Mouse (Mus musculus) neural tube, embryonic 11.5 days (tissue): ENCODE measurements around the gene Disp1. TPM values are rescaled to one million over a fixed set of nuclear protein-coding genes. Genes with fewer than 3 reads are reported as not detected.

Experiments used
- ATAC-seq: fragments of 200-750 bp; cut with Nextera tagmentation; 2 replicates; pipeline ENCODE4 v1.8.0; 2017; ENCODE audit warnings: moderate number of reproducible peaks, mild to moderate bottlenecking, moderate TSS enrichment, moderate library complexity; ENCODE audit not compliant: insufficient read depth, low FRiP score, low TSS enrichment
- DNase-seq: peaks from one replicate; pipeline ENCODE4 v3.0.0-alpha.2; 2015; ENCODE audit warnings: low spot score
- H3K27ac ChIP-seq: fragments of 300-500 bp; sonication (generic); 2 replicates; pipeline ENCODE4 v1.5.1; 2014; ENCODE audit warnings: low read depth, mild to moderate bottlenecking, low read length
- H3K27me3 ChIP-seq: fragments of 300-500 bp; sonication (generic); 2 replicates; pipeline ENCODE4 v1.6.1; 2014; ENCODE audit warnings: mild to moderate bottlenecking, low read length, mixed read lengths; ENCODE audit not compliant: control insufficient read depth, insufficient read depth
- H3K36me3 ChIP-seq: fragments of 300-500 bp; sonication (generic); 2 replicates; pipeline ENCODE4 v1.6.1; 2014; ENCODE audit warnings: mild to moderate bottlenecking, low read length, moderate library complexity, mixed read lengths; ENCODE audit not compliant: control insufficient read depth, insufficient read depth
- H3K4me1 ChIP-seq: fragments of 300-500 bp; sonication (generic); 2 replicates; pipeline ENCODE4 v1.6.1; 2014; ENCODE audit warnings: low read length, mixed read lengths; ENCODE audit not compliant: control insufficient read depth, insufficient read depth
- H3K4me2 ChIP-seq: fragments of 300-500 bp; sonication (generic); 2 replicates; pipeline ENCODE4 v1.6.1; 2014; ENCODE audit warnings: low read depth, mild to moderate bottlenecking, moderate library complexity
- H3K4me3 ChIP-seq: fragments of 300-500 bp; sonication (generic); 2 replicates; pipeline ENCODE4 v1.5.1; 2014; ENCODE audit warnings: low read depth, low read length
- H3K9ac ChIP-seq: fragments of 300-500 bp; sonication (generic); 2 replicates; pipeline ENCODE4 v1.6.1; 2014; ENCODE audit warnings: mild to moderate bottlenecking, low read length
- H3K9me3 ChIP-seq: fragments of 300-500 bp; sonication (generic); 2 replicates; pipeline ENCODE4 v1.6.1; 2016; ENCODE audit warnings: low read length; ENCODE audit not compliant: control insufficient read depth
- WGBS: fragments of 180-500 bp; shearing (Covaris S2); extraction: QIAGEN DNeasy Blood & Tissue Kit; methylation state at CpG from one replicate; pipeline ENCODE4 v1.1.7; 2014; 5-methylcytosine and 5-hydroxymethylcytosine counted together
- polyA plus RNA-seq: library from polyadenylated mRNA; unstranded; fragments of >200 nt; fragmentation: Nextera tagmentation; extraction: Ambion mirVana; gene quantifications from 2 replicates; pipeline ENCODE4 v1.2.1, GENCODE M21; 2014

Gene Disp1
- polyA plus RNA-seq, 1 experiment from 2014 or later, result 11.7 TPM

DNA sequence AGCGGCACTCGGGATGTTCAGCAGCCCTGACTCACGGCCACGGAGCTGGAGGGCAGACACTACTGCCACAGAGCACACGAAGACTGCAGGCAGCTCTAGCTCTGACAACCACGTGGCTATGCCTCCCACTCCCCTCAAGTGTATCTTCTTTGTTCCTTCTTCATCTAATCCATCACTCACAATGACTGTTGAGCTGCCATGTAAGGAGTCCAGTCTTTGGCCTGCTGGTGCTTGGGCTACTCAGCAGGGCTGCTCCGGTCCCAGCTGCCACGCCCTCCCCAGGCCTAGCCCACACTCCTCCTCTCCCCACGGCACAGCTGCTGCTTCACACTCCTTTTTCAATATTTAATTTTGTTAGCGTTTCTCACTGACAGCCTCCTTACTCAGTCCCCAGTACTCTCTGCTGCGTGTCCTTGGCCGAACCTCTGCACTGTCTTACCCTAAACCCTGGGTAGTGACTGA is 70.9 kb downstream of the Disp1 start:
- peak; percentile 46 for DNase-seq
- Histone ChIP-seq H3K4me1 (peaks cover 19% of the 10 kb centered on the region), H3K4me2 (no peak overlapping the region), H3K27me3 (no peaks in the 10 kb centered on the region), H3K9ac (no peak overlapping the region; the same call in 1 of the 2 replicates), H3K9me3 (no peaks in the 10 kb centered on the region), H3K4me3 (no peak overlapping the region), H3K27ac (peak overlapping the region; percentile 49; the same call in 1 of the 2 replicates), H3K36me3 (no peaks in the 10 kb centered on the region)
- peak; percentile 67 for ATAC-seq
- WGBS, result 41% methylated on average over 12 of the region's 12 CpGs

DNA sequence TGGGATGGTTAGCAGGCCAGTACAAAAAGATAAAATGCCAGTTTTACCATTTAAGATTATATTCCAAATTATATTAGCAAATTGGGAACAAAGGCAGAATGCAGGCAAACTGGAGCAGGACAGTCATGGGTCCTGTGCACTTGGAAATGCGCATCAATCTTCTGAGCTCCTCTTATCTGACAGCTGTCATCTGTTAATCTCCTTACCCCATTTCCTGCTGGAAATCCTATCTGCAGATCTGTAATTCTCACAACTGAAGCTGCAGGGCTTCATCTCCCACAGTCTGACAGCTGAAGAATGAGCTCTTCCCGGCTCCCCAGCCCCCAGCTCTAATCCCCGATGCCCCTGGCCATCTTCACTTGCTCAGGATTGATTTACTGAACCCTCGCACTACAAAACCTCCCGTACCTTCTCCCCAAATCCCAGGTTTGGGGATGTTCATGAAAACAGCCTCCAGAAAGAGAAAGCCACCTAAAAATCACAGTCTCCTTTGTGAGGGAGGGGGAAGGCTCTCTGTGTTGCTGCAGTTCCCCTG is 71.7 kb downstream of the Disp1 start:
- no peak for ATAC-seq
- H3K4me2 ChIP-seq, result no peak overlapping the region

DNA sequence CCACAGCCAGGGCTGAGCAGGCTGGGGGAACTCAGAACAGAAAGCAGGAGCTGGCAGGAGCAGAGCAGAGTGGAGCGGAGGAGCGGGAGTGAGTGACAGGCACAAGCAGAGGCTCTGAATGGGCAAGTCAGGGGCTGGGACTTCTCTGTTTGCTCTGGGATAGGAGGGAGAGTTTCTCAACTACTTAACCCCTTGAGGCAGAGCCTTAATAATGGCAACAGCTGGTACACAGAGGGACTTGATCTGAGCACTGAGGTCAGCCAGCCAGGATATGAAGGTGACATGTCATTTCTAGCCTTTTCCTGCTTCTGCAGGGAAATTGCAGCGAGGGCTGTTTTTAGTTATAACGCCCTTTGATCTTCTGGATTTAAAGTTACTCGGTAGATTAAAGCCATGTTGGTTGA is 73.9 kb downstream of the Disp1 start:
- DNase-seq (peak; percentile 52), ATAC-seq (no peak; the same call in 1 of the 2 replicates)
- 26% methylated on average over 5 of the region's 5 CpGs for WGBS
- H3K4me2 ChIP-seq, result no peak overlapping the region
- no peak overlapping the region for H3K4me3 ChIP-seq
- no peaks in the 10 kb centered on the region for H3K27me3 ChIP-seq
- H3K27ac ChIP-seq, result no peak overlapping the region
- H3K4me1 ChIP-seq, result peaks cover 24% of the 10 kb centered on the region
- no peaks in the 10 kb centered on the region for H3K9me3 ChIP-seq
- no peak overlapping the region for H3K9ac ChIP-seq
- no peaks in the 10 kb centered on the region for H3K36me3 ChIP-seq

More for the DNA sequence above, 71.7 kb downstream of the Disp1 start:
- peak; percentile 35 for DNase-seq
- H3K9ac ChIP-seq, result no peak overlapping the region; the same call in 1 of the 2 replicates
- WGBS, result 41% methylated on average over 5 of the region's 5 CpGs
- no peaks in the 10 kb centered on the region for H3K9me3 ChIP-seq
- H3K4me1 ChIP-seq, result peaks cover 19% of the 10 kb centered on the region
- no peak overlapping the region for H3K4me3 ChIP-seq
- H3K27me3 ChIP-seq, result no peaks in the 10 kb centered on the region
- H3K27ac ChIP-seq, result peak overlapping the region; percentile 49; the same call in 1 of the 2 replicates
- no peaks in the 10 kb centered on the region for H3K36me3 ChIP-seq

DNA sequence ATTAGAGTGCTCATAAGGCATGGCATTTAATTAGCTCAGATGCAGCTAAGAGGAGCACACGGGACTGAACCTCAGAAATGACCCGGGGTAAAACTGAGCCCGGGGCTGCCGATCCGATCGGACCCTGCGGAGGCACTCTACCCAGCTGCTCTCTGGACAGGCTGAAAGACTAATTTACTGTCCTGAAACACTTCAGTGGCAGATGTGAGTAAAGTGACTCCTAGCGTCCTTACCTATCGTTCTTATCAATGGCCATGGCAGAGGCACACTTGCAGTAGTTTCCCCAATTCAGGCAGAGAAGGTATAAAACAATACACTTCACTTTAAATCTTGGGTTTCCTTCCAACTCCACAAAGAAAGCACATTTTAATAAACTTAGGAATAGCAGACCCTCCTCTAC is 74.5 kb downstream of the Disp1 start:
- no peaks in the 10 kb centered on the region for H3K27me3 ChIP-seq
- peak overlapping the region; percentile 12; the same call in 1 of the 2 replicates for H3K4me3 ChIP-seq
- ATAC-seq (no peak; the same call in 1 of the 2 replicates), DNase-seq (no peak)
- H3K9me3 ChIP-seq, result no peaks in the 10 kb centered on the region
- WGBS, result 13% methylated on average over 9 of the region's 9 CpGs
- H3K27ac ChIP-seq, result no peak overlapping the region
- peak overlapping the region; percentile 17; the same call in 1 of the 2 replicates for H3K4me2 ChIP-seq
- peaks cover 24% of the 10 kb centered on the region for H3K4me1 ChIP-seq
- H3K9ac ChIP-seq, result no peak overlapping the region
- no peaks in the 10 kb centered on the region for H3K36me3 ChIP-seq

DNA sequence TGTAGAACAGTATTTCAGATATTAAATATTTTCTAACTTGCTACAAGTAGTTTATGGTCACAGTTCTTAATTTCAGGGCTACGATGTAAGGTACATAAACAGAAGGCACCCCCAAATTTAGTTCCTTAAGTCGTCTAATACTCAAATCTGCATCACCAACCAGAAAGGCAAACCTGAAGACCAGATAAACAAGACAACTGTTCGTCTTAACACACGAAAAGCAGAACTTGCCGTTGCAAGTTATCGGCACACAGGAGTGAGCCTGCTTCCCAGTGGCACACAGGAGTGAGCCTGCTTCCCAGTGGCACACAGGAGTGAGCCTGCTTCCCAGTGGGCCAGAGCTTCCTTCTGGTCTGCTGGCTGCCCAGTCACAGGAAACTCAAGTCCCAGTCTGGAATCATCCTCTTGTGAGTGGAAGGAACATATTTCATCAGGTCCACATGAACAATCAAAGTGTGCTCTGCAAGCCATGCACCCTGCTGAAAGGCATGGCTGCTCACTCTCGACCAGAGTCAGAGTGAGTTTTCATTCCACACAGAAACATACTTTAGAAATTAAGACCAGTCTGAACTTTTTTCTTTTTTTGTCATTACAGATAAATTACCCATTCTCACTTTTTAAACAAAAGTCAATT is 75.1 kb downstream of the Disp1 start:
- no peak for ATAC-seq
- 0 out of 2 replicates have a peak overlapping the region, but pooled peaks have one; percentile 8 for H3K4me3 ChIP-seq

DNA sequence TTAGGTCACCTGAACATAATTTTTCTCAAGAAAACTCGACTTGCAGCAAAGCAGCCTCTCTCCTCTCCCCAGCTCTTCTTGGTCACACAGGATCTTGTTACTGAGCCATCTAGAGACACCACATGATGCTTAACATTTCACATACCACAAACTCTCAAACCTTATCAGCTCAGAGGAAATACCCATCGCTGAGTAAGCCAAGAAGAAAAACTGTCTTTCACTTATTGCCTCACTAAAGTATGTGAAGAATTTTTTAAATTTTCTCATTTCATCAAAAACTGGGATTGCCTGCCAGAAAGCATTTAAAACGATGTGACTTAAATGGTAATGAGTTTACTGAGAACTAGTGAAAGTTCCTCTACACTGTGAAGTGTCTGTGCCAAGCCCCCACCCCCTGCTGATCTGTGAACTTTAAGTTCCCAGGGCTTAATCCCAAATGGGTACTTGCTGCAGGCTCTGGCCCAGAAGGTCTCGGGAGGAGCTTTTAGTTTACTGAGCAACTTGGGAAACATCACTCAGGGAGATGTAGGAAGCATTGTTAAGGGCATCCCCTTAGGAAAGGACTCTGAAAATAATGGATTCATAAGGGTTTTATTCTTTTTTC is 76.6 kb downstream of the Disp1 start:
- Histone ChIP-seq H3K27ac (no peak overlapping the region), H3K4me2 (no peak overlapping the region), H3K4me1 (peaks cover 21% of the 10 kb centered on the region), H3K9ac (no peak overlapping the region), H3K4me3 (no peak overlapping the region), H3K27me3 (no peaks in the 10 kb centered on the region), H3K9me3 (no peaks in the 10 kb centered on the region), H3K36me3 (no peaks in the 10 kb centered on the region)
- WGBS, result 20% methylated on average over 4 of the region's 4 CpGs
- ATAC-seq (no peak), DNase-seq (no peak)

More for the DNA sequence above, 75.1 kb downstream of the Disp1 start:
- H3K9me3 ChIP-seq, result no peaks in the 10 kb centered on the region
- peak overlapping the region; percentile 10; the same call in 1 of the 2 replicates for H3K9ac ChIP-seq
- H3K4me1 ChIP-seq, result peaks cover 24% of the 10 kb centered on the region
- H3K36me3 ChIP-seq, result no peaks in the 10 kb centered on the region
- H3K27ac ChIP-seq, result no peak overlapping the region
- no peaks in the 10 kb centered on the region for H3K27me3 ChIP-seq
- 62% methylated on average over 7 of the region's 7 CpGs for WGBS
- H3K4me2 ChIP-seq, result peak overlapping the region; percentile 24
- DNase-seq, result no peak

DNA sequence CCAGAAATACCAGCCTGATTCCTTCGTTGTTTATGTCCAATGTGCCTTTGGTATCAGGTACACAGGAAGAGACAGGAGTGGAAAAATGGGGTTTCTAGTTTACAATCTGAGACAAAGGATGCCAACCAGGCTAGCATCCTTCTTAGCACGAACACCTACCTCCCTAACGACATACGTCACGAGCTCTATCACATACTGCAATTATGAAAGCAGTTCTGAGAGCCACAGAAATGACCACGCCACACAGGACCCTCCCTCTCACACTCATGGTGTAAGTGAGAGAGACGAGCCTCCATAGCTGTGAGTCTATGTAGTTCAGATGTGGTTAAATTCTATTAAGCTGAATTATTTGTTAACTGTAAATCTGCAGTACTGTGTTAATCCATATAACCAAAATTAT is 78.1 kb downstream of the Disp1 start:
- H3K9ac ChIP-seq, result no peak overlapping the region
- no peak overlapping the region for H3K4me3 ChIP-seq
- no peaks in the 10 kb centered on the region for H3K9me3 ChIP-seq
- no peaks in the 10 kb centered on the region for H3K36me3 ChIP-seq
- DNase-seq, result no peak
- no peak overlapping the region for H3K4me2 ChIP-seq
- H3K4me1 ChIP-seq, result peaks cover 16% of the 10 kb centered on the region
- 90% methylated on average over 7 of the region's 7 CpGs for WGBS
- no peaks in the 10 kb centered on the region for H3K27me3 ChIP-seq
- H3K27ac ChIP-seq, result no peak overlapping the region
- ATAC-seq, result no peak

DNA sequence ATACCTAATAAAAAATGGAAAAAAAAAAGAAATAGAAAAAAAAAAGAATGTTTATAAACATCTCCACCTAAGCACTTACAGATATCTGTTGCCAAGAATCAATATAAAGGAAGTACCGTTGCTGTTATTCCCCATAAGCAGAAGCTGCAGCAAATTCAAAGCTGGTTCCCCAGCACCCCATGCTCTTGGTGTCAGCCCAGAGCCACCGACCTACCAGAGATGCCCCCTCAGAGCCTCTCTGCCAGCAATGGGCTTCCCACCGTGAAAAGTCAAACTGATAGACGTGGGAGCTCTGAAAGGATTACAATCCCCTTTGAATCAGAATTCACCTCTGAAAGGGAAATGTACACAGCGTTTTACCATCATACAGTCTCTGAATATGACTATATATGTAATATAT is 78.8 kb downstream of the Disp1 start:
- Histone ChIP-seq H3K4me3 (no peak overlapping the region), H3K27ac (no peak overlapping the region), H3K9ac (no peak overlapping the region), H3K4me2 (no peak overlapping the region), H3K9me3 (no peaks in the 10 kb centered on the region), H3K36me3 (no peaks in the 10 kb centered on the region), H3K4me1 (peaks cover 16% of the 10 kb centered on the region), H3K27me3 (no peaks in the 10 kb centered on the region)
- ATAC-seq (no peak), DNase-seq (no peak)
- WGBS, result 68% methylated on average over 5 of the region's 5 CpGs
